Mouse (Mus musculus) cerebellum, adult 9-10 months (tissue): ENCODE measurements at regions not wholly inside any gene's neighbourhood (a gene's known extent, or its start where the extent isn't known, plus 50 kb on each side); places are given as distances from the start of the nearest gene placed in this dataset.
"Not testable (repeated sequence)": the region's sequence is repeated elsewhere in the genome, so short reads cannot be mapped to it uniquely, and the experiment has no call there.

Experiments used
- DNase-seq: peaks from one replicate; pipeline ENCODE4 v3.0.0; 2022

GRCm38 (mm10) chr13:97384091-97384777 is 143.3 kb downstream of the Enc1 start:
- no peak for DNase-seq

DNA sequence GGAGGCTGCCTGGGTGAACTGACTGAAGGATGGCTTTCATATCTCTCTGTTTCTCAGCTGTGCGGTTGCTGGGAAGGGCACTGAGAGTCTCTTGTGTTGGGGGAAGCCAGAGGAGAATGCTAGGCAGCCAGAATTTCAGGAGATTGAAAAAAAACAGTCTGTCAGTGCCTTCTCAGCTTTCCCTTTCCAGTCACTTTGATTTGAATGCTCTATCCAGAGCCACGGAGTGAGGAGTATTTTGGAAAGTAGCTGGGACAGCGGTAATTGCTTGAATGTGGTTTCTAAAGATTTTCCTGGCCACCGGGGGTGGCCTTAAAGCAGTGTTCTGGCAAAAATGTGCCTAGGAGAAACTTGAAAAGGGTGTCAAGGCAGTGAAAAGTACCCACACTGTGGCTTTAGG is 142.4 kb downstream of the Enc1 start:
- DNase-seq = no peak

DNA sequence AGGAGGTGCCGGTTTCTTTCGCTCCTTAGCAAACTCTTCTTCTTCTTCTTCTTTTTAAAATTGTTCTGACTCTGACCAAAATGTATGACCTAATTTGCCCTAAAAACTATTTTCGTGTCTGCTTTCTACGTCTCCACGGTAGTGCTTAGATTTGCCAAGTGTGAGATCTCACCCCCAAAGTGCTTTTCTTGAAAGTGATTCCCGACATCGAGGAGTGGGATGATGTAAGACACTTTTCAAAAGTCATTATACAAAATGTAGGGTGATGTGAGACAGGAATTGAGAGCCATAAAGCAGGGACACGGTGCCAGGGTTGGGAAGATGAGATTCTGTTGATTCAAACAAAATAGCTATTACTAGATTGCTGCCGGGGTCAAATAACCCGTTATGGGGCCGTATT is 139.5 kb downstream of the Enc1 start:
- no peak for DNase-seq

DNA sequence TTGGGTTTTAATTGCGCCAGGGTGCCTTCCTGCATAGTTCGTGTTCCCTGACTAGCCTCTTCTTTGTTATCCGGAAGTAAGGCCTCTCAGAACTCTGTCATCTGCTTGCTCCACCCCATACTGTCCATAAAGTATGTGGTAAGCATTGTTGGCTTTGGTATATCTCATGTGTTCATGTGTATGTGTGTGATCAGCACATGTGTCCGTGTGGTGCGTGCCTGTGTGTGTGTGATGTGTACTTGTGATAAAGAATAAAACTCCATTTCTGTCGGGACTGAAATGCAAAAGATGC is 135.3 kb downstream of the Enc1 start:
- no peak for DNase-seq

GRCm38 (mm10) chr13:97375501-97376231 is 134.8 kb downstream of the Enc1 start:
- no peak for DNase-seq

GRCm38 (mm10) chr13:97372348-97372747 is 131.4 kb downstream of the Enc1 start:
- DNase-seq = no peak

GRCm38 (mm10) chr13:97371200-97371599 is 130.3 kb downstream of the Enc1 start:
- DNase-seq = no peak

- no peak for DNase-seq
Measured at GRCm38 (mm10) chr13:97366723-97367122, 125.8 kb downstream of the Enc1 start.

DNA sequence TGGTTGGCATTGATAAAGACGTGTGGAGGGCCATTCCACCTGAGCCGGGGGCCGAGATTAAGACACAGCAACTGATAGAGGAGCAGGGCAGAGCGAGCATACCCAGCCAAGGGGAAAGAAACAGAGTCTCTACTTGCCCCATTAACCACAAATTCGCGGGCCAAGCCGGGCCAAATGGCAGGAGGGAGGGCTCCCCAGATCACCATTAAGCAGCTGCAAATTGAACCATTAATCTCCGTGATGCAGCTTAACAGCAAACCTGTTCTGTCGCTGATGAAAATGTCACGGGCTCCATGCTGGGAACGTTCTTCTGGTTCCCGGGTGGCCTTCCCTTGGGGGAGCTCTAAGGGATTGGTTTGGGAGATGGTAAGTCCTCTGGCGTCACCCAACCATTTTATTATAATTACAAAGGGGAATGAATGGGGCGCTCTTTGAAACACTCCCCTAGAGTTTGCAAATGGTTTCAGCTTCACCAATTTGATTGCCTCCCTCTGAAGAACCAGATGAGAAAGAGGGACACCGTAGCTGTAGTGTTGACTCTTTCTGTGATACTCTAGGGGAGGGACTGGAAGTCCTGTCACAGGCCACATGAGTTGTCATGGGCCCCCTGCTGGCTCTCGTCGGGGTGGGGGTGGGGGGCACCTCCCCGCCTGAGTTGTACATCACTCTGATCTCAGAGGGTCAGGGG is 124.8 kb downstream of the Enc1 start:
- DNase-seq = no peak

- DNase-seq = no peak
Measured at GRCm38 (mm10) chr13:97365004-97365403, 124.1 kb downstream of the Enc1 start.

DNA sequence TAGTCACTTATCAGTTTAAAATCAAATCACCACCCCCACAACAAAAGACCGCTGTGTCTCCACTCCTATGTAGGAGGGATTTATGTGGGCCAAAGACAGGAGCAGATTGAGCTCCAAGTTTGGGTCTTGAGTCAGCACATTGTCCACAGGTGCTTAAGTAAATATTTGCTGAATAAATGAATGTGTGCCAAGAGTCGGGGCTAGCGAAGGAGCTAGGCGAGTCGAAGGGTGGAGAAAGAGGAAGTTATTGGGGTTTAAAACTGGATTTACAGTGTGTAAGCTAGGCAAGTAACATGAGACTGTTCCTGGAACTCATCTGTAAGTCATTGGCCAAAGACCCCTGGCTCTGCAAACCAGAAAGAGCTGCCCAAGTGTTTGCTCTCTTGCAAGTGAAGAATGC is 122.9 kb downstream of the Enc1 start:
- no peak for DNase-seq

DNA sequence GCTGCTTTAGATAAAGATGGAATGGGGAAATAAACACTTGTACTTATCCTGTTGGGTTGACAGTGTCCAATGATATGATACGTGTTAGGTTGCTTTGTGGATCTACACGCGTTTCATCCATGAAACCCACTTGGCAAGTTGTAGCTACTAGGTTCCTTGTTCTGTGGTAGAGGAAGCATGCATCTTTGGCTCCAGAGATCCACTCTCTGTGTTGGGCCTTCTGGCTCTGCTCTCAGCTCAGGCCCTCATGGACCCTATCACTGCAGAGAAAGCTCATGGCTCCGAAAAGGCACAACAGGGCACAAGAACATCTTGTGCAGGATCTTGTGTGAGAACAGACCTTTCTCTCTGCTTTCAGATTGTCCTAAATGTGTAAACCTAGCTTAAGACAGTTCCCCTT is 122.3 kb downstream of the Enc1 start:
- DNase-seq = no peak

GRCm38 (mm10) chr13:97360551-97360950 is 119.6 kb downstream of the Enc1 start:
- no peak for DNase-seq

DNA sequence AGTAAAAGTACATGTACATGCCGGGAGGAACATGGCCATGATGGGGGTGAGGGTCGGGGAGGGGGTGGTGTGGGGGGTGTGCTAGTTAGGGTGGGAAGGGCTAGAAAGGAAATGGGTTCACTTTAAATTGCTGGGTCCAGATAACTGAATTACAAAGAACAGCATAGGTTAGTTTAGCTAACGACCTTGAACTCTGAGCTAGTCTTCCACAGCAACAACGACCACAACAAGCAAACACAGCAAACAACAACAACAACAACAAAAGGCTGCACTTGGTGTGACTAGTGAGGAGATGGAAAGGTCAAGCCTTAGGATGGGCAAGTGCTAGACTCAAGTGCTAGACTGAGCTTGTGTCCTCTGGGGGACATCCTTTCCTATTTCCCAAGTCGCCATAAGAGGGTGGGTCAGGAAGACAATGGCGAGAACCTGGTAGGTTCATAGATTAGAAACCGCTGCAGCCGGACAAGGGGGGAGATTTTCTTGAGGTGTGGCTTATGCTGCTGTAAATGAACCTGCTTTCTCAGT is 117.9 kb downstream of the Enc1 start:
- DNase-seq = no peak

- DNase-seq = no peak
Measured at GRCm38 (mm10) chr13:97358261-97358660, 117.4 kb downstream of the Enc1 start.

- no peak for DNase-seq
Measured at GRCm38 (mm10) chr13:97356923-97357807, 116.3 kb downstream of the Enc1 start.

DNA sequence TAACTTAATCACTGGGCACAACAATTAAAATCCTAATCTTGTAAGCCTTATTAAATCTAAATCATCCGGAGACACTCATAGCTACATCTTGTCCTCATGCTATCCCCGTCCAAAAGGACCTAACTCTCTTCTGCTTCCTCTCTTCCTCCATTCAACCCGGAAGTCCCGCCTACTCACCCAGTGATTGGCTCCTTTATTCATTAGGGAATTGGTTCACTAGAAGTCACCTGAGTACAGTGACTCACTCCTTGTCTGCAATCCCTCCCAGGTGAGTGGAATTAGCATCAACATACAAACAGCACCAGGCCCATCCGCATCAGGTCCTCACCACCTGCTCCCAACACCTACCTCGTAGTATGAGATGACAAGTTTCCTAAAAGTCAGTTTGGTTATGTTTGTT is 114.5 kb downstream of the Enc1 start:
- not testable (repeated sequence) for DNase-seq

- DNase-seq = no peak
Measured at GRCm38 (mm10) chr13:97347696-97348095, 106.8 kb downstream of the Enc1 start.

- DNase-seq = peak; percentile 13
Measured at GRCm38 (mm10) chr13:97341218-97341889, 100.4 kb downstream of the Enc1 start.

DNA sequence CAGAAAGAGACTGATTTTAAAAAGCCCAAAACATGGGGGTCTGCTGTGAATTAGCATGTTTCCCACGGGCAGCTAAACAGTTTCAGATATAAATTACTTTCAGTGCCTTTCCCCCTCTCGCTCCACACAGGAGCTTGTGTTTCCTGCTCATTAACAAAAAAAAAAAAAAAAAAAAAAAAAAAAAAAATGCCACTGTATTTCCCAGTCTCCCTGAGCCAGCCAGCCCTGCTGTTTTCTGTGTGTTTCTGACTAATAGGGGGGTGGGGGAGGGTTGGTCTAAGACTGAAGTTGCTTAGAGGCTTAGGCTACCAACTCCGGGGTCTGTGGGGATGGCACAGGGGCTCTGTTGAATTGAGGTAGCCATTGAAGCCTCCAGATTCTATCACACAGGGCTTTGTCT is 97.0 kb downstream of the Enc1 start:
- no peak for DNase-seq

GRCm38 (mm10) chr13:97337296-97337731 is 96.4 kb downstream of the Enc1 start:
- DNase-seq = peak; percentile 89

DNA sequence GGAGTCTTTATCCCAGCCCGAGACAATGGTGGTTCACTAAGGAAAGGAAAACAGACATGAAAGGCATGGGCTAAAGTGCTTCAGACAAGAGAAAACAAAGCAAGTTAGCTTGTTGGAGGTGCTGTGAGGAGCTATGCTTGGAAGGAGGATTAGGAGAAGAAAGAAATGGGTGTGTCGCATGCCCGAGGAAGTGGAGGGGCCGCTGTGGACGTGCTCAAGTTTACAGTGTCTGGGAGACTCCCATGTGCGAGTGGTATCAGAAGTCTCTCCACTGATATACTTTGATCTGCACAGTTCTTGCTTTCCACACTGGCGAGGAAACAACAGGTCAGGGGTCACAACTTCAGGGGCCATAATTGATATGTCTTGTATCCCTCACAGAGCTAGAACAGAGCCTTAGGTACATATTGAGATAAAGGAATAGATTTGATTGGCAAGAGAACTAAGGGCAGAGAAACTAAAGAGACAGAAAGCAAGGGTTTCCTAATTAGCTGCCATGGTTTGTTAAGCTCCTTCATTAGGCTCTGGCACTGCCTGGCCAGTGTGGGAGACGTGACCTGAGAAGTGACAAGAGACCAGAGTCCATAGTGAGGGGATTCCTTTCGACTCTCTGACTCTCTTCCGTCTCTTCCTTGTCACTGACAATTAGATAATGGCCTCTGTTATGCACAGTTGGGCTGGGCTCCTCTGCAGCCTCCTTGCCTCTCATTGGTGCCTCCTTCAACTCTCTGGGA is 93.1 kb downstream of the Enc1 start:
- DNase-seq = no peak
